ENCODE assay signal across 25 mouse cellular contexts in the genomic region with DNA sequence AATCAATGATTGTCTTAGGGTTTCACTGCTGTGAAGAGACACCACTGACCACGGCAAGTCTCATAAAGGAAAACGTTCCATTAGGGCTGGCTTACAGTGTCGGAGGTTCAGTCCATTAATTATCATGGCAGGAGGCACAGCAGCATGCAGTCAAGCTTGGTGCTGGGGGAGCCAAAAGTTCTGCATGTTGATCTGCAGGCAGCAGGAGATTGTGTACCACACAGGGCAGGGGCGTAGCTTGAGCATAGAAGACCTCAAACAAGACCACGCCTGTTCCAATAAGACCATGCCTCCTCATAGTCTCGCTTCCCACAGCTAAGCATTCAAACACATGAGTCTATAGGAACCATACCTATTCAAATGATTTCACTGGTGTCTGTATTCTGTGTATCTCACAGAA.
DNase-seq lines count a peak whose midpoint lies in the region; ATAC-seq and TF ChIP-seq lines count a peak whose summit lies in the region.
"Had no signal": no experiment of that assay in that cellular context is flagged by ENCODE, and none has a peak within 500 bp of the region (broad histone marks: within the 10 kb centered on the region; RNA-seq: fewer than 3 reads in every experiment).

No protein-coding gene starts in this region.

- peak overlapping the region; percentile 24; the same call in 1 of the 2 replicates for H3K27ac ChIP-seq in gastrocnemius, adult 2 months
- H3K27ac ChIP-seq in kidney, embryonic 15.5 days, result no peak overlapping the region
- peak overlapping the region; percentile 43; the same call in 1 of the 2 replicates for H3K27ac ChIP-seq in layer of hippocampus, adult 2 months
- H3K27ac ChIP-seq: embryonic facial prominence, embryonic 13.5 days; embryonic facial prominence, embryonic 15.5 days; forebrain, embryonic 10.5 days; forebrain, embryonic 12.5 days had no signal

- H3K4me2 ChIP-seq in kidney, embryonic 15.5 days, result no peak overlapping the region
- H3K4me2 ChIP-seq: embryonic facial prominence, embryonic 13.5 days; embryonic facial prominence, embryonic 15.5 days; forebrain, embryonic 12.5 days had no signal

- ATAC-seq in kidney, embryonic 15.5 days (replicated peaks; ENCODE audit: low FRiP score), result 0 out of 2 replicates have a peak, but pooled peaks have one; percentile 50
- ATAC-seq: forebrain, embryonic 14.5 days; forebrain, embryonic 16.5 days had no signal

- H3K4me3 ChIP-seq in gastrocnemius, adult 2 months, result no peak overlapping the region
- H3K4me3 ChIP-seq in kidney, embryonic 15.5 days (replicated peaks), result no peak overlapping the region
- H3K4me3 ChIP-seq in layer of hippocampus, adult 2 months, result no peak overlapping the region
- H3K4me3 ChIP-seq: embryonic facial prominence, embryonic 13.5 days; embryonic facial prominence, embryonic 15.5 days; erythroblast, embryonic 14.5 days; forebrain, embryonic 10.5 days; forebrain, embryonic 12.5 days had no signal

- peaks cover 9% of the 10 kb centered on the region; the same call in 1 of the 2 replicates for H3K36me3 ChIP-seq in kidney, embryonic 15.5 days
- H3K36me3 ChIP-seq: forebrain, embryonic 12.5 days had no signal

- no peaks in the 10 kb centered on the region for H3K27me3 ChIP-seq in kidney, embryonic 15.5 days
- H3K27me3 ChIP-seq: embryonic facial prominence, embryonic 13.5 days; embryonic facial prominence, embryonic 15.5 days; forebrain, embryonic 12.5 days had no signal

- no peak for TF ChIP-seq CTCF in gastrocnemius, adult 2 months (IDR thresholded peaks at IDR 0.05)
- TF ChIP-seq CTCF in layer of hippocampus, adult 2 months (conservative IDR thresholded peaks at IDR 0.05), result no peak

- no peak for DNase-seq in gastrocnemius, adult 2 months
- no peak for DNase-seq in gastrocnemius, postnatal 14 days
- no peak for DNase-seq in kidney, adult 11 months
- no peak for DNase-seq in layer of hippocampus, adult 2 months (ENCODE audit: low spot score in 2 of 2)
- no peak for DNase-seq in layer of hippocampus, adult 9-10 months (ENCODE audit: low spot score)
- peak; percentile 20 for DNase-seq in testis, postnatal 10 days (ENCODE audit: low spot score)
- DNase-seq in testis, postnatal 14 days (ENCODE audit: low spot score), result no peak
- DNase-seq: adrenal gland, adult 2 months; adrenal gland, postnatal 10 days; adrenal gland, postnatal 25 days; cerebellum, adult 11 months; cerebellum, adult 18-20 months; cerebellum, adult 8-10 months; cerebellum, adult 9-11 months; cerebellum, postnatal 14 days; cerebellum, postnatal 36 days; embryo, embryonic 11 days had no signal

- 56% methylated on average over 6 of the region's 6 CpGs for WGBS in kidney, embryonic 15.5 days

- intact Hi-C loops in gastrocnemius, adult 2 months (cut with DNase I), result no loop called here
- intact Hi-C loops in gastrocnemius, postnatal 14 days (cut with DNase I; ENCODE audit: low total_unique reads), result no loop called here

- H3K4me1 ChIP-seq in kidney, embryonic 15.5 days, result peaks cover 13% of the 10 kb centered on the region

- H3K9ac ChIP-seq in kidney, embryonic 15.5 days, result no peak overlapping the region
- H3K9ac ChIP-seq: embryonic facial prominence, embryonic 13.5 days; embryonic facial prominence, embryonic 15.5 days; forebrain, embryonic 12.5 days had no signal

- H3K9me3 ChIP-seq in kidney, embryonic 15.5 days (replicated peaks), result no peaks in the 10 kb centered on the region
- H3K9me3 ChIP-seq: embryonic facial prominence, embryonic 13.5 days; embryonic facial prominence, embryonic 15.5 days; forebrain, embryonic 12.5 days had no signal
